Mouse (Mus musculus): Measurements from ENCODE around the gene Gm5128.
"Not testable (repeated sequence)": the region's sequence is repeated elsewhere in the genome, so short reads cannot be mapped to it uniquely, and the experiment has no call there.

- TF ChIP-seq GATA1 (IDR thresholded peaks at IDR 0.05; ENCODE audit: borderline replicate concordance, low read length); FLI1 (IDR thresholded peaks at IDR 0.05; ENCODE audit: low read length): not testable (repeated sequence)
Measured at GRCm38 (mm10) chrX:135422473-135422872, 49.4 kb downstream of the Gm5128 start.

Measured in megakaryocyte, embryonic 14.5 days (primary cell).